Mouse (Mus musculus) myocyte (in vitro differentiated cells): ENCODE results near the gene Tmem87b. TPM values are rescaled to one million over a fixed set of nuclear protein-coding genes. Genes with fewer than 3 reads are reported as not detected.

Experiments used
- H3K27me3 ChIP-seq: one replicate; pipeline ENCODE4 v1.6.1; 2011; ENCODE audit not compliant: control insufficient read depth, insufficient read depth, insufficient read length
- H3K36me3 ChIP-seq: one replicate; pipeline ENCODE4 v1.6.1; 2011; ENCODE audit not compliant: control insufficient read depth, insufficient read depth
- H3K4me2 ChIP-seq: one replicate; pipeline ENCODE4 v1.6.1; 2011; ENCODE audit warnings: low read depth, control low read depth
- H3K4me3 ChIP-seq: one replicate; pipeline ENCODE4 v1.5.1; 2011; ENCODE audit warnings: mild to moderate bottlenecking, control low read depth, moderate library complexity
- H3K79me2 ChIP-seq: one replicate; pipeline ENCODE4 v1.6.1; 2011; ENCODE audit not compliant: control insufficient read depth, insufficient read depth
- H3ac ChIP-seq: one replicate; pipeline ENCODE4 v1.6.1; 2011; ENCODE audit not compliant: control insufficient read depth, insufficient read length
- CEBPB ChIP-seq: IDR thresholded peaks from 2 replicates; pipeline ENCODE4 v1.6.1; 2011; ENCODE audit warnings: mild to moderate bottlenecking, moderate library complexity; ENCODE audit not compliant: poor library complexity, insufficient read depth, severe bottlenecking
- E2F4 ChIP-seq: IDR thresholded peaks from one replicate; pipeline ENCODE4 v1.6.1; 2011; ENCODE audit warnings: mild to moderate bottlenecking, control low read depth, moderate library complexity; ENCODE audit not compliant: insufficient read depth
- MAX ChIP-seq: IDR thresholded peaks from one replicate; pipeline ENCODE4 v1.6.1; 2011; ENCODE audit warnings: low read depth, mild to moderate bottlenecking, control low read depth
- MYOD1 ChIP-seq, 3 experiments: IDR thresholded peaks; one replicate each; pipeline ENCODE4 v1.6.1; 2011; ENCODE audit warnings: control low read depth in 2 of 3, low read depth in 2 of 3, mild to moderate bottlenecking in 2 of 3, moderate library complexity in 1 of 3; ENCODE audit not compliant: insufficient read length in 2 of 3, control insufficient read depth in 1 of 3
- MYOG ChIP-seq, 3 experiments: IDR thresholded peaks; one replicate each; pipeline ENCODE4 v1.6.1; 2011; ENCODE audit warnings: control low read depth in 2 of 3, low read depth in 2 of 3, mild to moderate bottlenecking in 2 of 3; ENCODE audit not compliant: insufficient read length in 2 of 3, control insufficient read depth in 1 of 3, insufficient read depth in 1 of 3
- POLR2A ChIP-seq: IDR thresholded peaks from one replicate; pipeline ENCODE4 v1.6.1; 2011; ENCODE audit warnings: low read depth, mild to moderate bottlenecking, control low read depth, moderate library complexity; ENCODE audit not compliant: insufficient read length
- POLR2AphosphoS2 ChIP-seq: IDR thresholded peaks from one replicate; pipeline ENCODE4 v1.6.1; 2011; ENCODE audit warnings: low read depth, control low read depth; ENCODE audit not compliant: insufficient read length
- REST ChIP-seq: IDR thresholded peaks from one replicate; pipeline ENCODE4 v1.6.1; 2011; ENCODE audit warnings: mild to moderate bottlenecking, control low read depth, moderate library complexity; ENCODE audit not compliant: insufficient read depth, insufficient read length
- SRF ChIP-seq: IDR thresholded peaks from one replicate; pipeline ENCODE4 v1.6.1; 2011; ENCODE audit warnings: low read depth; ENCODE audit not compliant: control insufficient read depth, insufficient read length
- TCF12 ChIP-seq: IDR thresholded peaks from one replicate; pipeline ENCODE4 v1.6.1; 2011; ENCODE audit warnings: mild to moderate bottlenecking, control low read depth; ENCODE audit not compliant: poor library complexity, insufficient read depth, severe bottlenecking
- TCF3 ChIP-seq: IDR thresholded peaks from one replicate; pipeline ENCODE4 v1.6.1; 2011; ENCODE audit warnings: low read depth, control low read depth; ENCODE audit not compliant: insufficient read length
- USF1 ChIP-seq: IDR thresholded peaks from one replicate; pipeline ENCODE4 v1.6.1; 2011; ENCODE audit warnings: low read depth, mild to moderate bottlenecking, control low read depth, moderate library complexity
- polyA plus RNA-seq: library from polyadenylated mRNA; unstranded; fragments of >200 nt; fragmentation: generic; extraction: Trizol; gene quantifications from one replicate; pipeline ENCODE4 v1.2.1, GENCODE M21; 2012; ENCODE audit warnings: missing spikeins

Tmem87b gene
- 5.4 TPM for polyA plus RNA-seq

DNA sequence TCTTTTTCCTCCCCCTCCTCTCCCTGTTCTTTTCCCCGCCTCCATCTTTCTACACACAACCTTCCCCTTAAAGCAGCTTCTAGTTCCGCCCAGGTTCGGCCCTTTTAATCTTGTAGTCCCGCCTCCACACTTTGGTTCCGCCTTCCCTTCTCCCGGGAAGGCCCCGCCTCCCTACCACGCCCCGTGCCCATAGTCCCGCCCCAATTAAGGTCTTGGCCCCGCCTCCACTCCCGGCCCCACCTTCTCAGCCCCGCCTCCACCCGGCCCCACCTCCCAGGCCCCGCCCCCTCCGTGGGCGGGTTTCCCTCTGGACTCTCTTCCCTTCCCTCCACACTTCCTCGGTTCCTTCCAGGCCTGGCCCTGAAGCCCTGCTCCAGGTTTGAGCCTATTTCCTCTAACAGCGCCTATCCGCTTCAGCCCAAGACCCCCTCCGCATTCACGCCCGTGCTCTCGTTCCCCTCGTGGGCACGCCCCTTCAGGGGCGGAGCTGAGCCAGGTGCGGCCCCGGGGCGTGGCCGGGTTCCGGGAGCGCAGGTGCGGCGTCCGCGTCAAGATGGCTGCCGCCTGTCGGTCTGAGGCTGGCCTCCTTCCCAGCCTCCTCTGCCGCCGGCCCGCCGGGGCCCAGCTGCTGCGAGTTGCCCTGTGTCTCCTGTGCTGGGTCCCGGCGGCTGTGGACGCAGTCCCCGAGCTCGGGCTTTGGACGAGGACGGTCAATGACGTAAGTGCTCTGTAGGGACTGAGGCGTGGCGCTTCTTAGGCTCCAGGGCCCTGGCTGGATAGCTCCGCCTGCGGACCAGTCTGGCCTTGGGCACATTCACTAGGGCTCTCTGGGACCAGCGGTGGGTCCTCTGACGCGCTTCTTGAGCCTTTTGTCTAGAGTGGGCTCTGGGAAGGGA, at the start of gene Tmem87b:
Gene Tmem87b, plus strand, starts transcription at position 333 of the 896 bp plus-strand sequence.
- H3K27me3 ChIP-seq: no peaks in the 10 kb centered on the region
- TF ChIP-seq TCF3 (peak; percentile 27), REST (no peak), POLR2A (peak; percentile 90), POLR2AphosphoS2 (peak; percentile 85), MYOD1 (IDR thresholded peaks at IDR 0.05; ENCODE audit: control insufficient read depth in 1 of 3, insufficient read length in 2 of 3, low read depth in 2 of 3) (peak in 2 of 3 experiments; percentile 70 to 86), MYOG (IDR thresholded peaks at IDR 0.05; ENCODE audit: control insufficient read depth in 1 of 3, insufficient read depth in 1 of 3, insufficient read length in 2 of 3, low read depth in 2 of 3) (peak; percentile 14 to 84 (median 69)), CEBPB (no peak)
- H3K36me3 ChIP-seq: no peaks in the 10 kb centered on the region
- peak within 1 kb of the TSS; percentile 31 for H3ac ChIP-seq
- peak within 1 kb of the TSS; percentile 98 for H3K4me2 ChIP-seq
- H3K4me3 ChIP-seq: peak within 1 kb of the TSS; percentile 90
- H3K79me2 ChIP-seq: peaks cover 34% of the 10 kb centered on the region

DNA sequence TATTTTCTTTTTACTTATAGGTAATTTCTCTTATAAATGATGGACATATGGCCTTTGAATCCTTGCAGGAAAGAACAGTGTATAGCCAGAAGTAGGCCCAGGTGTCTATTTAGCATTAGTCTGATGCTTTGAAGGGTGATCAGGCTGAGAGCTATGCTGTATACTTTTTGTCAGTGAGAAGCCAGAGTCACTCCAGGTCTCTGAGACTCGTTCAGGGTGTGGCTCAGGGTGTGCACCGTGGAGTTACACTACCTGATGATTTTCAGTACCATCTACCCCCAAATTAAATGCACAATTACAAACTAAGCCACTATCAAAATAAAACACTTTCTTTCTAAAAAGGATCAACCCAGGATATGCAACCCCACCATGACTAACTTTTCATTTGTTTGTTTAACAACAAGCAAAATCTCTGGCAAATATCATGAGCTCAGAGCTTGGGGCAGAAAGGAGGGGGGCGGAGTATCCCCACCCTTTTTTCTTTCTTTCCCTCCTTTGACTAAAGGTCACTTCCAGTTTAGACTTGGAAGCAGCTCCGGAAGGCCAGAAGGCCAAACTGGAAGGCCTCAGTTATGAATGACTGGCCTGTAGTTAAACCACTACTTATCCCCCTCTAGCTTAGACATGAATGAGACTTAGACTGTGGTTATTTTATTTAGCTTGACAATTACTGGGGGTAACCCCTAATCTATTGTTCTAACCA, 49.2 kb upstream of the Tmem87b start:
- Histone ChIP-seq H3K4me3 (no peak overlapping the region), H3K27me3 (no peaks in the 10 kb centered on the region), H3ac (no peak overlapping the region), H3K36me3 (no peaks in the 10 kb centered on the region), H3K4me2 (no peak overlapping the region), H3K79me2 (no peaks in the 10 kb centered on the region)
- no peak for TF ChIP-seq SRF
- TF ChIP-seq USF1: no peak
- no peak for TF ChIP-seq MYOG (IDR thresholded peaks at IDR 0.05; ENCODE audit: control insufficient read depth in 1 of 3, insufficient read depth in 1 of 3, insufficient read length in 2 of 3, low read depth in 2 of 3)
- no peak for TF ChIP-seq MYOD1 (IDR thresholded peaks at IDR 0.05; ENCODE audit: control insufficient read depth in 1 of 3, insufficient read length in 2 of 3, low read depth in 2 of 3)
- TF ChIP-seq TCF12: no peak
- TF ChIP-seq MAX: no peak
- TF ChIP-seq TCF3: no peak
- TF ChIP-seq CEBPB: no peak
- TF ChIP-seq POLR2A: no peak
- TF ChIP-seq REST: no peak
- TF ChIP-seq POLR2AphosphoS2: no peak
- TF ChIP-seq E2F4: no peak

- Histone ChIP-seq H3K4me2 (peak overlapping the region; percentile 51), H3K36me3 (no peaks in the 10 kb centered on the region), H3K79me2 (no peaks in the 10 kb centered on the region), H3K4me3 (no peak overlapping the region), H3ac (no peak overlapping the region), H3K27me3 (no peaks in the 10 kb centered on the region)
- TF ChIP-seq MYOD1 (IDR thresholded peaks at IDR 0.05; ENCODE audit: control insufficient read depth in 1 of 3, insufficient read length in 2 of 3, low read depth in 2 of 3) (peak in 2 of 3 experiments; percentile 50), CEBPB (no peak)
Observed at GRCm38 (mm10) chr2:128770557-128770956, 47.4 kb upstream of the Tmem87b start.

DNA sequence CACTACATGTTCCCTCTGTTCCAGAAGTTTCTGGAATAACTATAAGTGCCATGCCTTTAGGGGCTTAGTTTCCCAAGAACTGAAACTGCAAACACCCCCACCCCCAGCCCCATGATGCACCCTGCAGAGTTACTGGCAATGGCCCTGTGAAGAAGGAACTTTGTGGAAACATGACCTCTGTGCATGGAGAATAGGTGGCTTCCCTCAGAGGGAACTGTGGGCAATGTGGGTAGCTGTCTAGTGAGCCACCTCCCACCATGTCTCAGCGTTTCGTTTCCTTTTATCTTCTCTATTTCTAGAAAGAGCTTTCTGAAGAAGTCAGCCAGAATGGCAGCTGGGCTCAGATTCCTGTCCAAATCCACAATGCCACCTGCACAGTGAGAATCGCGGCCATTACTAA, 46.9 kb upstream of the Tmem87b start:
- no peak overlapping the region for H3K4me3 ChIP-seq
- H3K27me3 ChIP-seq: no peaks in the 10 kb centered on the region
- peak overlapping the region; percentile 51 for H3K4me2 ChIP-seq
- H3K36me3 ChIP-seq: no peaks in the 10 kb centered on the region
- TF ChIP-seq CEBPB (no peak), SRF (no peak), USF1 (no peak), TCF12 (no peak), REST (no peak), E2F4 (no peak), POLR2AphosphoS2 (no peak), MYOD1 (IDR thresholded peaks at IDR 0.05; ENCODE audit: control insufficient read depth in 1 of 3, insufficient read length in 2 of 3, low read depth in 2 of 3) (peak in 1 of 3 experiments; percentile 50), MAX (no peak), POLR2A (no peak), MYOG (IDR thresholded peaks at IDR 0.05; ENCODE audit: control insufficient read depth in 1 of 3, insufficient read depth in 1 of 3, insufficient read length in 2 of 3, low read depth in 2 of 3) (peak in 1 of 3 experiments; percentile 38), TCF3 (no peak)
- H3K79me2 ChIP-seq: no peaks in the 10 kb centered on the region
- H3ac ChIP-seq: no peak overlapping the region
